Mouse (Mus musculus) liver, embryonic 14.5 days (tissue): ENCODE results near the gene Dnajc11.

ENCODE experiments used
- CTCF ChIP-seq: IDR thresholded peaks from 2 replicates; pipeline ENCODE4 v1.5.1; 2016; ENCODE audit warnings: antibody characterized with exemption, low read depth, control low read depth
- EP300 ChIP-seq: IDR thresholded peaks from 2 replicates; pipeline ENCODE4 v1.6.1; 2016; ENCODE audit warnings: antibody characterized with exemption, low read depth

- TF ChIP-seq CTCF (no peak), EP300 (no peak)
These were observed 54.5 kb downstream of the Dnajc11 start for GRCm38 (mm10) chr4:151988014-151988341.
